20 mouse cellular contexts compared by ENCODE assay signal in the genomic region with DNA sequence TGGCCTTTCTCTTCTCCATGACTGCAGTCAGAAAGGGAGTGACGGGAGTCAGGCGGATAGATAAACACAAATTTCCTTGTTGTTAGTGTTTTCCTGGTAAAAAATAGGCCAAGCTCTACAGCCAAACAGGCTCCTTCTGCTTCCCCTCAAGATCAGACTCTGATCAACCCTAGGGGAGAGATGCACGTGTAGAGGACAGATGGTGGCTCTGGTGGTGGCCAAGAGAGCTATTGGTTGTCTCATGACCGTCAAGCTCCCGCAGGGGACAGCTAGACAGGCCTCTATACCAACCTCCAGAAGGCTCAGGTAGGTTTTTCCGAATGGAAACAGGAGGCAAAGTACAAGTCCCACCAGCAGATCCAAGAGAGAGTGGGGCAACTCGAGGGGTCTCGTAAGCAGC. TPM values are rescaled to one million over a fixed set of nuclear protein-coding genes. Genes with fewer than 3 reads are reported as not detected.
DNase-seq lines count a peak whose midpoint lies in the region; ATAC-seq lines count a peak whose summit lies in the region.
"Had no signal": no experiment of that assay in that cellular context is flagged by ENCODE, and none has a peak within 500 bp of the region (broad histone marks: within the 10 kb centered on the region; RNA-seq: fewer than 3 reads in every experiment).

No protein-coding gene starts in this region.

- no peaks in the 10 kb centered on the region for H3K9me3 ChIP-seq in forebrain, embryonic 16.5 days (ENCODE audit: control insufficient read depth, low read length)
- no peaks in the 10 kb centered on the region for H3K9me3 ChIP-seq in hindbrain, embryonic 14.5 days (ENCODE audit: control insufficient read depth, low read length)
- H3K9me3 ChIP-seq in kidney, embryonic 16.5 days (ENCODE audit: low read length): no peaks in the 10 kb centered on the region
- H3K9me3 ChIP-seq: embryonic facial prominence, embryonic 15.5 days; forebrain, embryonic 10.5 days; heart, embryonic 12.5 days; hindbrain, embryonic 12.5 days; kidney, embryonic 15.5 days had no signal

- no peaks in the 10 kb centered on the region for H3K27me3 ChIP-seq in forebrain, embryonic 16.5 days (replicated peaks; ENCODE audit: control insufficient read depth, insufficient read depth, low read length)
- H3K27me3 ChIP-seq in hindbrain, embryonic 14.5 days (ENCODE audit: control insufficient read depth, insufficient read depth, low read length): no peaks in the 10 kb centered on the region
- H3K27me3 ChIP-seq in kidney, embryonic 16.5 days (ENCODE audit: insufficient read depth, low read length): no peaks in the 10 kb centered on the region
- H3K27me3 ChIP-seq: embryonic facial prominence, embryonic 15.5 days; hindbrain, embryonic 12.5 days; kidney, embryonic 15.5 days had no signal

- H3K4me3 ChIP-seq in forebrain, embryonic 16.5 days (replicated peaks; ENCODE audit: low read length): no peak overlapping the region
- H3K4me3 ChIP-seq in hindbrain, embryonic 14.5 days (replicated peaks; ENCODE audit: low read length): no peak overlapping the region
- H3K4me3 ChIP-seq in kidney, embryonic 16.5 days (ENCODE audit: low read length): no peak overlapping the region
- H3K4me3 ChIP-seq: embryonic facial prominence, embryonic 15.5 days; erythroblast, embryonic 14.5 days; forebrain, embryonic 10.5 days; heart, embryonic 12.5 days; hindbrain, embryonic 12.5 days; kidney, embryonic 15.5 days had no signal

- intact Hi-C loops in heart, postnatal 14 days (cut with DNase I): no loop called here

- no peaks in the 10 kb centered on the region for H3K36me3 ChIP-seq in forebrain, embryonic 16.5 days (ENCODE audit: control insufficient read depth, insufficient read depth)
- no peaks in the 10 kb centered on the region for H3K36me3 ChIP-seq in hindbrain, embryonic 14.5 days (replicated peaks; ENCODE audit: control insufficient read depth, insufficient read depth)
- no peaks in the 10 kb centered on the region for H3K36me3 ChIP-seq in kidney, embryonic 16.5 days (ENCODE audit: insufficient read depth, low read length)
- H3K36me3 ChIP-seq: forebrain, embryonic 10.5 days; heart, embryonic 12.5 days; hindbrain, embryonic 12.5 days; kidney, embryonic 15.5 days had no signal

- no peak overlapping the region for H3K9ac ChIP-seq in forebrain, embryonic 16.5 days (replicated peaks; ENCODE audit: low read depth, low read length)
- no peak overlapping the region for H3K9ac ChIP-seq in hindbrain, embryonic 14.5 days
- H3K9ac ChIP-seq in kidney, embryonic 16.5 days (replicated peaks; ENCODE audit: low read length): no peak overlapping the region
- H3K9ac ChIP-seq: embryonic facial prominence, embryonic 15.5 days; heart, embryonic 12.5 days; hindbrain, embryonic 12.5 days; kidney, embryonic 15.5 days had no signal

- H3K4me1 ChIP-seq in forebrain, embryonic 16.5 days (replicated peaks; ENCODE audit: control insufficient read depth, insufficient read depth, low read length): peaks cover 1% of the 10 kb centered on the region
- H3K4me1 ChIP-seq in hindbrain, embryonic 14.5 days (replicated peaks; ENCODE audit: control insufficient read depth, insufficient read depth, low read length): no peaks in the 10 kb centered on the region
- H3K4me1 ChIP-seq in kidney, embryonic 16.5 days (ENCODE audit: insufficient read depth, low read length): no peaks in the 10 kb centered on the region
- H3K4me1 ChIP-seq: embryonic facial prominence, embryonic 15.5 days; hindbrain, embryonic 12.5 days had no signal

- no peak overlapping the region for H3K27ac ChIP-seq in forebrain, embryonic 16.5 days (ENCODE audit: low read length)
- no peak overlapping the region for H3K27ac ChIP-seq in hindbrain, embryonic 14.5 days
- H3K27ac ChIP-seq in kidney, embryonic 16.5 days (ENCODE audit: low read length): no peak overlapping the region
- H3K27ac ChIP-seq: embryonic facial prominence, embryonic 15.5 days; forebrain, embryonic 10.5 days; hindbrain, embryonic 12.5 days; hindbrain, postnatal 0 days; kidney, embryonic 15.5 days had no signal

- ATAC-seq in forebrain, embryonic 16.5 days: no peak
- ATAC-seq in hindbrain, embryonic 14.5 days (ENCODE audit: low FRiP score): no peak
- ATAC-seq in kidney, embryonic 16.5 days (ENCODE audit: low FRiP score, low TSS enrichment): no peak
- ATAC-seq: forebrain, embryonic 14.5 days; hindbrain, postnatal 0 days had no signal

- 89% methylated on average over 8 of the region's 8 CpGs for WGBS in forebrain, embryonic 16.5 days
- 90% methylated on average over 8 of the region's 8 CpGs for WGBS in hindbrain, embryonic 14.5 days
- 86% methylated on average over 8 of the region's 8 CpGs for WGBS in kidney, embryonic 16.5 days

- no peak overlapping the region for H3K4me2 ChIP-seq in forebrain, embryonic 16.5 days (ENCODE audit: low read length)
- H3K4me2 ChIP-seq in hindbrain, embryonic 14.5 days (replicated peaks): no peak overlapping the region
- no peak overlapping the region for H3K4me2 ChIP-seq in kidney, embryonic 16.5 days (replicated peaks; ENCODE audit: low read depth, low read length)
- H3K4me2 ChIP-seq: embryonic facial prominence, embryonic 15.5 days; heart, embryonic 12.5 days; hindbrain, embryonic 12.5 days; kidney, embryonic 15.5 days had no signal

- peak; percentile 45 for DNase-seq in heart, adult 11 months
- DNase-seq in heart, postnatal 14 days: no peak
- DNase-seq in cerebellum, adult 18-20 months: peak; percentile 79 to 89
- peak; percentile 86 for DNase-seq in cerebellum, adult 9-11 months
- DNase-seq in cerebellum, postnatal 36 days: peak; percentile 74 to 75
- DNase-seq in hindbrain, embryonic 14.5 days (ENCODE audit: low spot score): no peak
- DNase-seq: adrenal gland, postnatal 10 days; gastrocnemius, postnatal 10 days; heart, postnatal 36 days; kidney, adult 18-20 months had no signal

RNA-seq across cellular contexts. Expression of gene Garnl3, which starts 30.9 kb away (rescaled TPM):
- 1 to 10 TPM; 4.1 to 4.2 TPM for total RNA-seq in heart, postnatal 14 days (2021)
- 26.2 and 34.5 TPM in 2 replicates for polyA plus RNA-seq in forebrain, embryonic 16.5 days (2015; fragmentation: Nextera tagmentation; extraction: Ambion mirVana)
- polyA plus RNA-seq in hindbrain, embryonic 14.5 days (2014; fragmentation: Nextera tagmentation; extraction: Ambion mirVana): 67.2 and 67.5 TPM in 2 replicates
- polyA plus RNA-seq in kidney, embryonic 16.5 days (2015; fragmentation: Nextera tagmentation; extraction: Ambion mirVana): 10.9 and 13.6 TPM in 2 replicates
- polyA plus RNA-seq: erythroblast, embryonic 14.5 days had no signal

Comparison
In these comparisons a context has a peak if more than half of its experiments do, and no peak if none do; other contexts are left out.
1. DNase-seq: peak in heart, adult 11 months (single experiment), cerebellum, adult 18-20 months (2 of 2), cerebellum, adult 9-11 months (single experiment) and cerebellum, postnatal 36 days (2 of 2); none in heart, postnatal 14 days (0 of 2) and hindbrain, embryonic 14.5 days (single experiment).